Mouse (Mus musculus) CD4-positive, CD25-positive, alpha-beta regulatory T cell, adult 2 months (primary cell): ENCODE results near the gene Nfatc4.

ENCODE experiments used
- DNase-seq: peaks from one replicate; pipeline ENCODE4 v3.0.0-alpha.2; 2012; ENCODE audit warnings: low read depth, low spot score

Nfatc4 gene

GRCm38 (mm10) chr14:55822991-55823762, at the start of gene Nfatc4:
TSS of gene Nfatc4 (plus strand) at chr14:55823144.
- DNase-seq: peak; percentile 20

- DNase-seq: no peak
These were observed 46.2 kb upstream of the Nfatc4 start for GRCm38 (mm10) chr14:55776711-55777110.

- no peak for DNase-seq
These were observed 45.8 kb upstream of the Nfatc4 start for GRCm38 (mm10) chr14:55777176-55777575.

GRCm38 (mm10) chr14:55777806-55778205, 45.1 kb upstream of the Nfatc4 start:
- no peak for DNase-seq

DNA sequence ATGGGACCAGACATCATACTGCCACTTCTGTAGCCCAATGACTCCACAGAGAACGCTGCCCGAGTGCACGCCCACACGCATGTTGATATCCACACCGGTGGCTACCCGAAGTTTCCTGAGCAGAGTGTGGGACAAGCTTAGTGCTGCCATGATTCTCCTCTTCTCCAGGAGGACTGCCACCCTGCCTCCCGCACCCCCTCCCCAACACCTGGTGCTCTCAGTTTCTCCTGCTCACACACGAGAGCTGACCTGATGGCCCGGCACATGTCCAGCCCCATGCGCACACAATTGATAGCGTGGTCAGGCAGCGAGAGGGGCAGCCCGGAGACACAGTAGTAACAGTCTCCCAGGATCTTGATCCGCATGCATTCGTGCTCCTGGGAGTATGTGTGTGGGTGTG, 44.3 kb upstream of the Nfatc4 start:
- no peak for DNase-seq

DNA sequence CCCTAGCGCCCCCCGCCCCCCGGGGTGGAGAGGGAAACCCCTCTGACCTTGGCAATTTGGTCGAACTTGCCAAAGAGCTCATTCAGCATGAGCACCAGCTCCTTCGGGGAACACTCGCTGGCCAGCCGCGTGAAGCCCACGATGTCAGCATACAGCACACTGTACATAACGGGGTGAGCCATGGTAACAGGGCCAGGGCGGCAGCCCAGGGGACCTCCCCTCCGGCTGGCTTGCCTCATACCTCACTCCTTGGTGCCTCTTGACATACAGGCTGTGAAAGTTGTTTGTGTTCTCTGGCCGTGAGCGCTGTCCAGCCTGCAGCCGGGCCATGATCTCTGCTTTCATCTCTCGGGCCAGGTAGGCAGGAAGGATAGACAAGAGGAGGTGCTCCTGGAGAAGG, 43.3 kb upstream of the Nfatc4 start:
- no peak for DNase-seq

GRCm38 (mm10) chr14:55780736-55781135, 42.2 kb upstream of the Nfatc4 start:
- DNase-seq: no peak

DNA sequence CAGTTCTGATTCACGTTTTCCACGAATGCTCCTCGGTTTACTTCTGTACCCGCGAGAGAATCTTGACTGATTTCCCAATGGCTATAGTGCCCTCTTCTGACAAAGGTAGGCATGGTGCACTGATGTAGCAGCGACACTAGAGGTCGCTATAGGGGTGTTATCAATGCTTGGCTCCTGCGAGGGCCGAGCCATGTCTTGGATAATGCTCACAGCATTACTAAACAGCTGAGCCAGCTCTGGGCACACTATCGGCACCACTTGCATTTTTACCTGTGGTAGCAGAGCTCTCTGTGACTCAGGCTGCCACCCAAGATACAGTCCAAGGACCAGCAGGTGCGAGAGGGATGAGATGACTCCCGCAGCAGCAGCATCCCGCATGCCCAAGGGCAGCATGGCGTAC, 41.6 kb upstream of the Nfatc4 start:
- peak; percentile 85 for DNase-seq

DNA sequence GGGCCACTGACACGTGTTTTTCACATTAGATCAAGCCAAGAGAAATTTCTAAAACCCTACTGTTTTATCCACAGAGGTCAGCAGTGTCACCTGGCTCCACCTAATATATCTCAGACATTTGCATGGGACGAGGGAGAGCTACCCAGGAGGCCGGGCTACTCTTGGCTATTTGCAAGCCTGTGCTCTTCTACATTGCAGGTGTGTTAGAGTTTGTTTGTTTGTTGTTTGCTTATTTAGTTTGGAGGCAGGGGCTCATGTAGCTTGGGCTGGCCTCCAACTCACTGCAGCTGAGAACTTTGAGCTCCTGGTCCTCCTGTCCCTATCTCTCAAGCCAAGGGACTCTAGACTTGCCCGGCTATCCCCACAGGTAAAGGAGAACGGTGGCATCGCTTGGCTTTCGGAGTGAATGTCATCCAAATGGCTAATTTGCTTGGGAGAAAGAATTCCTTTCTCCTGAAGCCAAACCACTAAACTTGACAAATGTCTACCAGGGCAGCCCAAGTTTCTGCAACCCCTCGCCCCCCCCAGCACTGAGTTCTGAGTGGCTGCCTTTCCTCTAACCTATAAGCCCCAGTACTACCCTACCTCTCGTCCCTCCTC, 40.5 kb upstream of the Nfatc4 start:
- DNase-seq: no peak

- DNase-seq: no peak
These were observed 39.6 kb upstream of the Nfatc4 start for GRCm38 (mm10) chr14:55783171-55783957.

DNA sequence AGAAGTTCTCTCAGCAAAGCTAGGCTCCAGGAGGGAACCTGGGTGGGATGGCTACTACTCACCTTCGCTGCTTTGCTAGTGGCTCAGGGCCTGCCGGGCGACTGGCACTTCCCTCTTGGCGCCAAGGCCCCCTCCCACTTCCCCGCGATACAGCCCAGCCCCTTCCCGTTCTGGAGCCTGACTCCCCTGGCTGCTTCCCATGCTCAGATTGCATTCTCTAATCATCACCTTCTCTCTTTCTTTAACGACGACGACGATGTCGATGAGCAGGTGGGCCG, 39.0 kb upstream of the Nfatc4 start, which contains the start of gene Adcy4:
Gene Adcy4 (minus strand): TSS at position 138 of the 278 bp plus-strand sequence.
- DNase-seq: no peak

- no peak for DNase-seq
These were observed 37.7 kb upstream of the Nfatc4 start for GRCm38 (mm10) chr14:55785195-55785594.

DNA sequence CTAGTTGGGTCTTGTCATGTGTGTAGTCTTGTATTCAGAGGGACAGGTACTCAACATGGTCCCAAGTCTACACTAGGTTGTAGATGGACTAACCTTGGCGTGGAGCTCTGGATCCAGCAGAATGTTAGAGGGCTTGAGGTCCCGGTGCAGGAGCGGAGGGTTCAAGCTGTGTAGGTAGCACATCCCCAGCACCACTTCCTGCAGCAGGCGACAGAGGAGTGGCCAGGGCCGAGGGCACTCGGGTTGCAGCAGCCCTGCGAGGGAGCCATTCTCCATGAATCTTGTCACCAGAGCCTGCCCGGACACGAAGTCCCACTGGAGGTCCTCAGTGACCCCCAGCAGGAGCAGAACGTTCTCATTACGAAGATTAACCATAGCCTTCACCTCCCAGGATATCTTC, 35.2 kb upstream of the Nfatc4 start:
- DNase-seq: peak; percentile 18

DNA sequence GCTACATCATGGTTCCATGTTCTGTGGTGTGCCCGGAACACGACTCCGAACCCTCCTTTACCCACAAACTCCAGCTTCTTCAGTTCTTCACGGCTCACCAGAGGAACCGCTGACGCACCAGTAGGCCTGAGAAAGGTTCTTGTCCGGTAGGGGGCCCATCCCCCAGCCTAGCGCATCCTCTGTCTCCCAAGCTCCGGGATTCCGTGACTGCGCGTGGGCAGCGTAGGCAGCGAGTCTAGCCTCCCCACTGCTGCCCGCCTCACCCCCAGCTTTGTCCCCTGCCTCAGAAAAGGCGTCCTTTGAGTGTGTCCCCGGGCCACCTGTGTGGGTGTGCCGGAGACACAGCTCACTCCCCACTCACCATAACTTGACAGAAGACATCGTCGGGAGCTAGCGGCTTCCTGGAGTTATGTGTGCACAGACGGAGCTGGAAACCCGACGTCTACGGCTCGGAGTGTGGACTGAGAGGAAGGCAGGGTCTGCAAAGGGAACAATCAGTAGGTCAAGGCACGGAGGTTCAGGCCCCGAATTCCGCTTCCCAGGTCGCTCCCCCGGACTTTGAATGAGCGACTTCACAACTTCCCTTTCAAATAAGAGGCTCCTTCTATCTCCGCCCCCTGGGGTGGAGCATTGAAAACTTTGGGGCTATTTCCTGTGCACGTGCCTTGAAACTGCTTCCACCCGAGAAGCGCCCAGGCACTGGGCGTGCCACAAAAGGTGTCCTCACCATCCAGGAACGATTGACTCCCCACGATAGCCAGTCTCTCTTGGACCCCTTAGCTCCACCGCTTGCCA, 34.5 kb upstream of the Nfatc4 start, which contains the start of gene Ripk3:
Gene Ripk3 (minus strand): TSS at position 610 of the 795 bp plus-strand sequence.
- peak; percentile 80 for DNase-seq

DNA sequence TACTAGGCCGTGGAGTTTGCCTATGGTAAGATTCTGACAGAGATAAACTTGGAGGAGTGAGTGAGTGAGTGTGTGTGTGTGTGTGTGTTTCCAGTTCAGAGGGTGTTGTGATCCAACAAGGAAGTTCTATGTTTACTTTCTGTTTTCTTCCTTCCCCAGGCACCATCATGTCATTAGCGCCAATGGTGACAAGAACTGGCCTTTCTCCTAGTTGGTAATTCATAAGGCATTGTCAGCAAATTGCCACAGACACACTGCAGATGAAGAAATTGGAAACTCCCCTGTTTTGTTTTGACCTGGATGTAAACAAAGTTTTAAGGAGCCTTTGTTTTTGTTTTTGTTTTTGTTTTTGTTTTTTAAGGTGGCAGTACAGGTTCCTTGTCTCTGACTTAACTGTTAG, 29.5 kb upstream of the Nfatc4 start:
- DNase-seq: no peak

DNA sequence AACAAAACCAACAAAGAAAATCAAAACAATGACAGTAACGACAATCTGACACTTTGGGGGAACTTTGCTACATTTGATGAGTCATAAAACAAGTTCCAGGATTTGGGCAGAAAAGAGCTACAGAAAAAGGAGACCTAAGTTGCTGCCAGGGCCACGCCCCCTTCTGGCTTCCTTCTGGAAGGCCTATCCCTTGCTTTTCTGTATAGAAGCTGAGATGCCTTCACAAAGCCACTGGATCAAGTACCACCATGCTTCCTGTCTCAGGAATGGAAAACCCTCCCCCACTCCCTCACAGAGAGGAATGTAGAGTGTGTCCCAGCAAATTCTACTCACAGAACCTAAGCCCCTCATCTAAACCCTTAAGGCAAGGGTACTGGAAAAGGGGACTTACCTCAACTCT, 29.0 kb upstream of the Nfatc4 start:
- DNase-seq: no peak

GRCm38 (mm10) chr14:55795380-55796163, 27.4 kb upstream of the Nfatc4 start:
- no peak for DNase-seq

- no peak for DNase-seq
These were observed 8.1 kb upstream of the Nfatc4 start for GRCm38 (mm10) chr14:55814885-55815284.

DNA sequence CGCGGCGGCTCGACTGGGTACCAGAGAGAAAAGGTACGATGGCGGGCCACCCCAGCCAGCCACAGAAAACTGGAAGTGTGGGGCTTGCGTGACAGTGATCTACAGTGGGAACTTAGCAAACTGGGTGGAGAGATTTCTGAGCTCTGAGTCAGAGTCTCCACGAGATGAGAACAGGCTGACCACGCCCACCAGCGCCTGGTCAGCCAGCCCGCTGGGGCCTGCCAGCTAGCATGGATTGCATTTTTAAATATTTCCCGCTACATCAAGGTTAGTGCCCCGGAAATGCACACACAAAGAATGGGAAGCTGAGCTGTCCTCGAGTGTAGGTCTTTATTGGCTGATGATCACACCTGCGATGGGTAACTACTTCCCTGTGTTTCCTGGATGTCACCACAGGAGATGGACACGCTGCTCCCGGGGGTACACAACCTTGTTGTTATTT, 7.6 kb upstream of the Nfatc4 start:
- DNase-seq: no peak

GRCm38 (mm10) chr14:55819845-55820405, 3.0 kb upstream of the Nfatc4 start:
- DNase-seq: no peak

DNA sequence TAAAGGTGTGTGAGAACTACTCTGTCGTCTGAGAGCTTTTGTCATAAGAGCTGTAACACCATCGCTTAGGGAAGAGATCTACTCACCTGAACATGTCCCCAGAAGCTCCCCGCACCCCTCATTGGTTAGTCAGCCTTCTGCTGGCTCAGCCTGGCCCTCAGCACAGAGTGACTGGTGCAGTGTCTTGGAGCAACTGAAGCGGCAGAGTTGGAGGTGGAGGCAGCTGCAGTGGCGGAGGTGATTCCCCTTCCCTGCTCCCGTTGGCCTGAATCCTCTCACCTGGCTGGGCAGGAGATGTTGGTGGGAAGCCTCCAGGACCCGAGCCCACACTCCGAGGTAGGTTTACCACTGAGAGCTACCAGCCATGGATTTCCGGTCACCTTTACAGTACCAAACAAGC, 2.4 kb upstream of the Nfatc4 start:
- no peak for DNase-seq
